Mouse (Mus musculus) ES-Bruce4 (cell line): ENCODE results near the gene Pola2. TPM values are rescaled to one million over a fixed set of nuclear protein-coding genes. Genes with fewer than 3 reads are reported as not detected.

Source experiments
- H3K27ac ChIP-seq: 2 replicates; pipeline ENCODE4 v1.5.1; 2012; ENCODE audit warnings: low read length, inconsistent platforms; ENCODE audit not compliant: insufficient read depth
- H3K27me3 ChIP-seq: 2 replicates; pipeline ENCODE4 v1.6.1; 2012; ENCODE audit warnings: mild to moderate bottlenecking, low read length, inconsistent platforms; ENCODE audit not compliant: control insufficient read depth, poor library complexity, insufficient read depth, severe bottlenecking
- H3K36me3 ChIP-seq: 2 replicates; pipeline ENCODE4 v1.6.1; 2012; ENCODE audit warnings: inconsistent platforms, mild to moderate bottlenecking, low read length, moderate library complexity; ENCODE audit not compliant: control insufficient read depth, poor library complexity, insufficient read depth, severe bottlenecking
- H3K4me1 ChIP-seq: one replicate; pipeline ENCODE4 v1.8.1; 2011; ENCODE audit warnings: low read length; ENCODE audit not compliant: control insufficient read depth, insufficient read depth
- H3K4me3 ChIP-seq: 2 replicates; pipeline ENCODE4 v1.5.1; 2011; ENCODE audit warnings: low read depth, mild to moderate bottlenecking, low read length
- H3K9ac ChIP-seq: 2 replicates; pipeline ENCODE4 v1.6.1; 2012; ENCODE audit warnings: low read depth, mild to moderate bottlenecking, inconsistent platforms; ENCODE audit not compliant: poor library complexity, severe bottlenecking
- H3K9me3 ChIP-seq: replicated peaks from 2 replicates; pipeline ENCODE4 v1.6.1; 2012; ENCODE audit warnings: mild to moderate bottlenecking, low read length, inconsistent platforms; ENCODE audit not compliant: control insufficient read depth, poor library complexity, insufficient read depth, severe bottlenecking
- CTCF ChIP-seq: IDR thresholded peaks from one replicate; pipeline ENCODE4 v1.8.1; 2011; ENCODE audit warnings: low read depth, low read length
- EP300 ChIP-seq: IDR thresholded peaks from 2 replicates; pipeline ENCODE4 v1.6.1; 2011; ENCODE audit warnings: low read depth, low read length; ENCODE audit not compliant: insufficient read depth
- POLR2A ChIP-seq: IDR thresholded peaks from one replicate; pipeline ENCODE4 v1.8.1; 2011; ENCODE audit warnings: low read length; ENCODE audit not compliant: insufficient read depth
- polyA plus RNA-seq: library from polyadenylated mRNA; stranded (reverse); fragments of >200 nt; gene quantifications from 2 replicates; pipeline ENCODE4 v1.2.4, GENCODE M21; 2011; ENCODE audit warnings: low read depth; ENCODE audit not compliant: missing spikeins, insufficient read depth, insufficient read length

Pola2 gene
- polyA plus RNA-seq, result 95.9 and 97.3 TPM in 2 replicates

- H3K4me1 ChIP-seq, result peaks cover 6% of the 10 kb centered on the region
- peak within 1 kb of the TSS; percentile 67 for H3K9ac ChIP-seq
- H3K4me3 ChIP-seq, result peak within 1 kb of the TSS; percentile 79
- H3K36me3 ChIP-seq, result peaks cover 13% of the 10 kb centered on the region
- peak within 1 kb of the TSS; percentile 64 for H3K27ac ChIP-seq
- peak; percentile 80 for TF ChIP-seq POLR2A
- 0 out of 2 replicates have a peak, but pooled peaks have one; percentile 32 for TF ChIP-seq EP300
- TF ChIP-seq CTCF, result no peak
- H3K27me3 ChIP-seq, result no peaks in the 10 kb centered on the region
- no peaks in the 10 kb centered on the region for H3K9me3 ChIP-seq
Observed at GRCm38 (mm10) chr19:5963883-5964562, at the start of gene Pola2. Gene Pola2 (minus strand): TSS chr19:5964202.

DNA sequence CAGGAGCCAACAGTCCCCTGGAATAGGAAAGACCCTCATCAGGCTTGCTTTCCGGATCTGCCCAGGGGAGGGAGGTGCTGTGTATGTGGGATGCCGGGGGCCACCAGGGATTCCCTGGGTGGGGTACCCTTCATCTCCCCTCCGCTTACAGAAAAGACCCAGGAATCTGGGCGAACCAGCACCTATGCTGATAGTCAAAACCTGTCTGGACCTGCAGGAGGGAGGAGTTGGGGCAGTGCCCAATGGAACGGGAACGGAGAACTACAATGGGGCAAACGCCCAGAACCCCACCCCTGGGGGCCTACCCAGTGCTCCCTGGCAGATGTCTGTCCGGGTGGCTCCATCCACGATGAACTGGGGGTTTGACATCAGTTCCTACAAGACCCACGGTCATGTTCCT lies 49.7 kb upstream of the Pola2 start:
- no peaks in the 10 kb centered on the region for H3K36me3 ChIP-seq
- TF ChIP-seq EP300 (no peak), POLR2A (no peak), CTCF (no peak)
- H3K9me3 ChIP-seq, result no peaks in the 10 kb centered on the region
- peaks cover 2% of the 10 kb centered on the region for H3K4me1 ChIP-seq
- H3K27me3 ChIP-seq, result no peaks in the 10 kb centered on the region
- no peak overlapping the region for H3K4me3 ChIP-seq
- H3K27ac ChIP-seq, result no peak overlapping the region
- no peak overlapping the region for H3K9ac ChIP-seq

DNA sequence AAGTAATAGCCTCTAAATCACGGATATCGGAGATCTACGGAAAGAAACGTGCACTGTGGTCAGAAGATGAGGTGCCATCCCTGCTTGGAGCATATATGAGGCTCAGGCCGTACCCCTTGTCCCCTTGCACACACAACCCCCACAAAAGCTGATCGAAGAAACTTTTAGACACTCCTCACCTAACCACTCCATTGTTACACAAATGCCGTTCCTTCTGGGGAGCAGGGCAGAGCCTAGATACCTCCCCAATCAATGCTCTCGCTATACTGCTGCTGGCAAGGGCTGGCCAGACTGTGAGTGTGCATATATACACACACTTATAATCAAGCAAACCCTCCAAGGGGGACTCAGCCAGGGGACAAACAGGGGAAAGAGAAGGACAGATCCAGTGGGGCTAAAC lies 45.1 kb upstream of the Pola2 start:
- Histone ChIP-seq H3K4me3 (0 out of 2 replicates have a peak overlapping the region, but pooled peaks have one; percentile 5), H3K4me1 (peaks cover 2% of the 10 kb centered on the region)

GRCm38 (mm10) chr19:6007013-6007412 lies 43.0 kb upstream of the Pola2 start:
- Histone ChIP-seq H3K27ac (no peak overlapping the region), H3K4me1 (peaks cover 2% of the 10 kb centered on the region), H3K27me3 (no peaks in the 10 kb centered on the region), H3K36me3 (no peaks in the 10 kb centered on the region), H3K4me3 (no peak overlapping the region), H3K9ac (no peak overlapping the region), H3K9me3 (no peaks in the 10 kb centered on the region)
- TF ChIP-seq EP300, result no peak
- TF ChIP-seq POLR2A, result no peak
- TF ChIP-seq CTCF, result no peak

More for the DNA sequence above, 45.1 kb upstream of the Pola2 start:
- H3K9ac ChIP-seq, result no peak overlapping the region
- no peaks in the 10 kb centered on the region for H3K36me3 ChIP-seq
- TF ChIP-seq POLR2A, result no peak
- TF ChIP-seq CTCF, result no peak
- TF ChIP-seq EP300, result no peak
- no peaks in the 10 kb centered on the region for H3K9me3 ChIP-seq
- no peaks in the 10 kb centered on the region for H3K27me3 ChIP-seq
- H3K27ac ChIP-seq, result peak overlapping the region; percentile 38

DNA sequence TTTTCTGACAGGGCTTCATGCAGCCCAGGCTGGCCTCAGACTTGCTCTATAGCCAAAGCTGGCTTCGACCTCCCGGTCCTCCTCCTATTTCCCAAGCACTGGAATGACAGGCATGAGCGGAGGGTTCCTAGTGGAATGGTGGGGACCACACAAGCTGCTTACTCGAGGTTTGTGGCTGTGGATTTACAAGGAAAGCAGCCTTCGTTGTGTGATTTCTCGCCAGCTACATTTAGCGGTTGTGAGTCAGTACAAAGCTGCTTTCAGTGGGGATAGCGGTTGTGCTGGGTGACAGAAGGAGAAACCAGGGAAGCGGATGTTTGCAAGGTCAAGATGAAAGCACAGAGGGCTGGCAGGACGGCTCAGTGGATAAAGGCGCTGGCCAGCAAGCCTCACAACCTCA lies 41.5 kb upstream of the Pola2 start:
- peaks cover 2% of the 10 kb centered on the region for H3K4me1 ChIP-seq
- no peaks in the 10 kb centered on the region for H3K9me3 ChIP-seq
- no peak overlapping the region for H3K27ac ChIP-seq
- no peak overlapping the region for H3K4me3 ChIP-seq
- no peaks in the 10 kb centered on the region for H3K36me3 ChIP-seq
- H3K27me3 ChIP-seq, result no peaks in the 10 kb centered on the region
- TF ChIP-seq CTCF (no peak), POLR2A (no peak), EP300 (no peak)
- no peak overlapping the region for H3K9ac ChIP-seq

GRCm38 (mm10) chr19:5999969-6000368 lies 36.0 kb upstream of the Pola2 start:
- TF ChIP-seq EP300, result no peak
- peak; percentile 5 for TF ChIP-seq CTCF
- no peak for TF ChIP-seq POLR2A
- Histone ChIP-seq H3K4me1 (no peaks in the 10 kb centered on the region), H3K4me3 (no peak overlapping the region), H3K27ac (no peak overlapping the region), H3K9me3 (no peaks in the 10 kb centered on the region), H3K27me3 (no peaks in the 10 kb centered on the region), H3K36me3 (no peaks in the 10 kb centered on the region), H3K9ac (no peak overlapping the region)
